Mouse (Mus musculus): ENCODE measurements at regions not wholly inside any gene's neighbourhood (a gene's known extent, or its start where the extent isn't known, plus 50 kb on each side); places are given as distances from the start of the nearest gene placed in this dataset.
"Not testable (repeated sequence)": the region's sequence is repeated elsewhere in the genome, so short reads cannot be mapped to it uniquely, and the experiment has no call there.

DNA sequence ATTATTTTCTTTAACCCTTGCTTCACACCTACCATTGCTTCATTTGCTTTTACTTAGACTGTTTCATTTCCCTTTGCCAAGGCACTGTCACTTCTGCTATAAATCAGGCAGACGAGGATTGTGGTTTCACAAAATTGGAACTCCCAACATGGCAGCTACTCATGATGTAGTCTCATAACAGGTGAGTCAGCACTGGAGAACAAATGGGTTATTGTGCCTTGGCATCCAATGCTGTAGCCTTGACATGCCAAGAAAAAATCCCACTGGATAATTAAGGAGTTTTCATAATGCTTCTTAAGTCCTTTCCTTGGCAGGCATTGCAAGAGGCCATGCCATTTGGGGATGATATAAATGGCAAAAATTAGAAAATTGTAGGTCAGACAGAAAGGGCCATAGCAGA lies 73.1 kb upstream of the Emcn start:
- no peak overlapping the region for H3K4me2 ChIP-seq (ENCODE audit: low read depth, low read length)
- no peak for DNase-seq (ENCODE audit: low spot score)
- H3K27ac ChIP-seq (replicated peaks; ENCODE audit: low read depth, low read length), result no peak overlapping the region

DNA sequence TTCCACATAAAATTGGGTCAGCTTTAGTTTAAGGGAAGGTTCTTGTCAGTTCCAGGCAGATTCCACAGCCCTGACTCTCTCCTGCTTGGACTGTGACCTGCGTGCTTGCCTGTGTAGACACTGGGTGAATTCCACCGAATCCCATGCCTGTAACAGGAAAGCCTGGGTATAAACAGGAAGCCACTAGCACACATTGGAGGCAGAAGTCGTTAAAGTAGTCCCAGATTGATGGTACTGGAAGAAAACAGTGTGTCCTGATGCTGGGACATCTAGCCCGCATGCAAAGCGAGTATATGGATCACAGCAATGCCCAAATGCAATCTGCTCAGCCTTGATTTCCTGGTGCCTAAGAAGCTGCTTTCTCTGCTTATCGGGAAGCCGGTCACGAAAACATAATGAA lies 65.4 kb upstream of the Emcn start:
- Histone ChIP-seq H3K4me2 (ENCODE audit: low read depth, low read length) (no peak overlapping the region), H3K9ac (replicated peaks; ENCODE audit: low read length) (no peak overlapping the region), H3K27me3 (ENCODE audit: control insufficient read depth, insufficient read depth, low read length) (no peaks in the 10 kb centered on the region), H3K27ac (replicated peaks; ENCODE audit: low read depth, low read length) (no peak overlapping the region), H3K4me3 (ENCODE audit: low read depth, low read length) (no peak overlapping the region), H3K36me3 (replicated peaks; ENCODE audit: control insufficient read depth, insufficient read depth, low read depth, low read length) (no peaks in the 10 kb centered on the region), H3K9me3 (replicated peaks; ENCODE audit: control insufficient read depth, low read length) (no peaks in the 10 kb centered on the region), H3K4me1 (ENCODE audit: control insufficient read depth, insufficient read depth, low read length) (no peaks in the 10 kb centered on the region)
- WGBS, result 79% methylated on average over 8 of the region's 8 CpGs
- ATAC-seq (replicated peaks; ENCODE audit: insufficient number of reproducible peaks, low FRiP score, low TSS enrichment, low read depth) (no peak), DNase-seq (ENCODE audit: low spot score) (no peak)

More for the DNA sequence above, 73.1 kb upstream of the Emcn start:
- no peaks in the 10 kb centered on the region for H3K4me1 ChIP-seq (ENCODE audit: control insufficient read depth, insufficient read depth, low read length)
- no peaks in the 10 kb centered on the region for H3K27me3 ChIP-seq (ENCODE audit: control insufficient read depth, insufficient read depth, low read length)
- ATAC-seq (replicated peaks; ENCODE audit: insufficient number of reproducible peaks, low FRiP score, low TSS enrichment, low read depth), result no peak
- H3K9me3 ChIP-seq (replicated peaks; ENCODE audit: control insufficient read depth, low read length), result no peaks in the 10 kb centered on the region
- no peak overlapping the region for H3K4me3 ChIP-seq (ENCODE audit: low read depth, low read length)
- H3K9ac ChIP-seq (replicated peaks; ENCODE audit: low read length), result no peak overlapping the region
- whole genome bisulfite sequencing, result 69% methylated on average over 1 of the region's 1 CpGs
- H3K36me3 ChIP-seq (replicated peaks; ENCODE audit: control insufficient read depth, insufficient read depth, low read depth, low read length), result no peaks in the 10 kb centered on the region

DNA sequence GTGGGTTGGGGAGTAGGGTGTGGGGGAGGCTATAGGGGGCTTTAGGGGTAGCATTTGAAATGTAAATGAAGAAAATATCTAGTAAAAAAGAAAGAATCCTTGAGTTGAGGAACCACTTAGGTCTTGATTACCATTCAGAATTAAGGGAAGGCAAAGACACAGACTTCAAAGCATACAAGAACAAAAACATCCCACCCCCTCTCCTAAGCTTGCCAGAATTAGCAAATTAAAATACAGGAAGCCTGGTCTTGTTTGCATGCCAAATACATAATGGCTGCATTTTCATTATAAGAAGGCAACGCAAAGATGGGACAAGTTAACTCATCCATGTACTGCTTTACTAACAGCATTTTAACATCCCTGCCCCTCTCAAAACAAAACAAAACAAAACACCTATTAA lies 61.6 kb upstream of the Emcn start:
- ATAC-seq (replicated peaks; ENCODE audit: insufficient number of reproducible peaks, low FRiP score, low TSS enrichment, low read depth), result no peak

DNA sequence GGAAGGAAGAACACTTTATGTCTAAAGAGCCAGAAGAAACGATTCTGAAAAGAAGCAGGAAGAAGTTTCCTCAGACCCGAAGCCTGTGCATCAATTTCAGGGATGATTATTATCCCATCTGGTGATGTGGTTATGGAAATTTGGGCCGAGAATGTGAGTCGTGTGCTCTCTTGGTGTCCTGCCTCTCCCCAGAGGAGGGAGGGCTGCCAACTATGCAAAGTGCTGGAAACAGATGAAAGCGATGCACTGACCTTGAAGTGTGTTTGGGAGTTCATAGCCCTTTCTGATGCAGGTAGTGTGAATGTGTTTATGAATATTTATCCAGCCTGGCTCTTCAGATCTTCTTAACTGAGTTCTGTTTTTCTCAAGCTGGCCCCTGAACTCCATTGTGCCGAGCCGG lies 59.8 kb upstream of the Emcn start:
- WGBS, result 78% methylated on average over 7 of the region's 7 CpGs
- H3K4me3 ChIP-seq (ENCODE audit: low read depth, low read length), result no peak overlapping the region

More for the DNA sequence above, 61.6 kb upstream of the Emcn start:
- no peak overlapping the region for H3K9ac ChIP-seq (replicated peaks; ENCODE audit: low read length)
- 76% methylated on average over 1 of the region's 1 CpGs for WGBS
- DNase-seq (ENCODE audit: low spot score), result no peak
- H3K4me3 ChIP-seq (ENCODE audit: low read depth, low read length), result no peak overlapping the region
- H3K4me1 ChIP-seq (ENCODE audit: control insufficient read depth, insufficient read depth, low read length), result no peaks in the 10 kb centered on the region
- no peaks in the 10 kb centered on the region for H3K36me3 ChIP-seq (replicated peaks; ENCODE audit: control insufficient read depth, insufficient read depth, low read depth, low read length)
- H3K9me3 ChIP-seq (replicated peaks; ENCODE audit: control insufficient read depth, low read length), result no peaks in the 10 kb centered on the region
- no peak overlapping the region for H3K27ac ChIP-seq (replicated peaks; ENCODE audit: low read depth, low read length)
- H3K4me2 ChIP-seq (ENCODE audit: low read depth, low read length), result no peak overlapping the region
- H3K27me3 ChIP-seq (ENCODE audit: control insufficient read depth, insufficient read depth, low read length), result no peaks in the 10 kb centered on the region

DNA sequence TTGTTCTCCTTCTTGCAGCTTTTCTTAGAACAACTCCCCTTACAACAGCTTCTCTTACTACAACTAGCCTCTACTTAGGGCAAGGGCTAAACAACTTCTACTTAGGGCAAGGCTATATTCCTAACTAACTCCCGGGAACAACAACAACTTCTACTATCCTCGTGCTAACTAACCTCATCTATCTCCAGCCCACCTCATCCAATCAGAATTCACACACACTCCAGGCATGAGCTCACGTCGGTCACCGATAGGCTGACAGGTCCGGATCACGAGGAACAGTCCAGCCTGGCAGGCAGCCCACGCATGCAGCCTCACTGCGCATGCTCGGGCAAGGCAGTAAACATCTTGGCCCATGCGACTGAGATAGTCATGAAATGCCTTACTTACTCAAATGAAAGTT lies 53.3 kb upstream of the Emcn start:
- not testable (repeated sequence) for H3K27ac ChIP-seq (replicated peaks; ENCODE audit: low read depth, low read length); H3K4me1 ChIP-seq (ENCODE audit: control insufficient read depth, insufficient read depth, low read length); DNase-seq (ENCODE audit: low spot score); H3K27me3 ChIP-seq (ENCODE audit: control insufficient read depth, insufficient read depth, low read length); H3K9ac ChIP-seq (replicated peaks; ENCODE audit: low read length); H3K9me3 ChIP-seq (replicated peaks; ENCODE audit: control insufficient read depth, low read length); H3K4me2 ChIP-seq (ENCODE audit: low read depth, low read length); H3K4me3 ChIP-seq (ENCODE audit: low read depth, low read length); ATAC-seq (replicated peaks; ENCODE audit: insufficient number of reproducible peaks, low FRiP score, low TSS enrichment, low read depth); H3K36me3 ChIP-seq (replicated peaks; ENCODE audit: control insufficient read depth, insufficient read depth, low read depth, low read length)
- 90% methylated on average over 11 of the region's 11 CpGs for WGBS

More for the DNA sequence above, 59.8 kb upstream of the Emcn start:
- no peaks in the 10 kb centered on the region for H3K9me3 ChIP-seq (replicated peaks; ENCODE audit: control insufficient read depth, low read length)
- H3K27ac ChIP-seq (replicated peaks; ENCODE audit: low read depth, low read length), result no peak overlapping the region
- no peaks in the 10 kb centered on the region for H3K27me3 ChIP-seq (ENCODE audit: control insufficient read depth, insufficient read depth, low read length)
- no peak overlapping the region for H3K9ac ChIP-seq (replicated peaks; ENCODE audit: low read length)
- no peak for DNase-seq (ENCODE audit: low spot score)
- H3K4me1 ChIP-seq (ENCODE audit: control insufficient read depth, insufficient read depth, low read length), result no peaks in the 10 kb centered on the region
- H3K4me2 ChIP-seq (ENCODE audit: low read depth, low read length), result no peak overlapping the region
- no peaks in the 10 kb centered on the region for H3K36me3 ChIP-seq (replicated peaks; ENCODE audit: control insufficient read depth, insufficient read depth, low read depth, low read length)
- no peak for ATAC-seq (replicated peaks; ENCODE audit: insufficient number of reproducible peaks, low FRiP score, low TSS enrichment, low read depth)

DNA sequence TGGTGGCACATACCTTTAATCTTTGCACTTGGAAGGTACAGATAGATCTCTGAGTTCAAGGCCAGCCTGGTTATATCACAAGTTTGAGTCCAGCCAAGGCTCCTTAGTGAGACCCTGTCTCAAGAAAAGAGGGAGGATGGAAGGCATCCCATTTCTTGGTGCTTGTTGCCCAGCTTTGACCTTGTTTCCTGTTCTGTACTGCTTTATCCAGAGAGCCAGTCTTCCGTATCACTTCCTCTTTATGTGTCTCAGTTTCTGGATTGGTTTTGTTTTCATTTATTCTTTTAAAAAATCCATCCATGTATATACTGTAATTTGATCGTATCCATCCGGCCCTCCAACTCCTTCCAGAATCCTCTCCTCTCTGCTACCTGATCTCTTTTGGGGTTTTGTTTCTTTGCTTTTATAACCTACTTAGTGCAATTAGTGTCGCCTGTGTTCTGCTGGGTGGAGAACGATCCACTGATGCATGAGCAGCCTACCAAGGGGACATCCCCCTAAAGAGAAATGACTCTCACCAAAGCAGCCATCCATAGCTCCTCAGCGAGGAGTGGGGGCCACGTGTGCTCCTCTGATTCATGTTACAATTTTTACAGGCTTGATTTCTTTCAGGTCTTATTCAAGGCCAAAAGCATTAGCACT lies 52.4 kb upstream of the Emcn start:
- Histone ChIP-seq H3K4me2 (ENCODE audit: low read depth, low read length) (no peak overlapping the region), H3K27me3 (ENCODE audit: control insufficient read depth, insufficient read depth, low read length) (no peaks in the 10 kb centered on the region), H3K4me3 (ENCODE audit: low read depth, low read length) (no peak overlapping the region), H3K9ac (replicated peaks; ENCODE audit: low read length) (no peak overlapping the region), H3K4me1 (ENCODE audit: control insufficient read depth, insufficient read depth, low read length) (no peaks in the 10 kb centered on the region), H3K9me3 (replicated peaks; ENCODE audit: control insufficient read depth, low read length) (no peaks in the 10 kb centered on the region), H3K36me3 (replicated peaks; ENCODE audit: control insufficient read depth, insufficient read depth, low read depth, low read length) (no peaks in the 10 kb centered on the region), H3K27ac (replicated peaks; ENCODE audit: low read depth, low read length) (no peak overlapping the region)
- WGBS, result 58% methylated on average over 7 of the region's 7 CpGs
- DNase-seq (ENCODE audit: low spot score) (no peak), ATAC-seq (replicated peaks; ENCODE audit: insufficient number of reproducible peaks, low FRiP score, low TSS enrichment, low read depth) (peak; percentile 18; the same call in 1 of the 2 replicates)

DNA sequence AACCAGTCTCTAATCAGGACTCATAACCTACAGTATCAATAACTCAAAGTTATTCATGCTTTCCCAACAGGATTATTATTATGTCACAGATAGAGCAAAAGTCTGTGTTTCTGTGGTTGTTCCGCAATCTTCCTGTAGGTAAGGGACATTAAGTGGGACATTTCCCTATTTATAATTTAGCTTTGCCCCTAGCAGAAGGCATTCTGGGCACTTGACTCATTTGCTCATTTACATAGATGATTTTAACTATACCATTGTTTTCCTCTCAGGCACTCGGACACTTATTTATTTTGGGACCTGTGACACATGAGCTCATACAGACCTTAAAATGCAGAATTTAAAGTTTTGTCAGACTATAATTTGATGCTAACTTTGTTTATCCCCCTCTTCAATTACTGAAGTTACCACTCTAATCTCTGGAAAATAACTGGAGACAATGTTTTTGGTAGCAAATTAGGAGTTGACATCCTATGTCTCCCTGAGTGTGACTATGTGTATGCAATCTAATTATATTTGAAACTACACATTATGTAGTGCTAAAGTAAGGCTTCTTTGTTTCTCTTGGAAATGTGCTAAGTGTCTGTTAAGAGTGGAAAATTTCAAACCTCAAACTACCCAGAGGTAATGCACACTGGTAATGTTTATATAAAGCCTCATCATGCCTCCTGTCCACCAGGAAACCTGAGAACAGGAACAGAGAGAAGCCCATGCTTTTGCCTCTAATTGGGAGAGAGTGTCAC lies 51.8 kb upstream of the Emcn start:
- no peak overlapping the region for H3K4me2 ChIP-seq (ENCODE audit: low read depth, low read length)
- no peaks in the 10 kb centered on the region for H3K36me3 ChIP-seq (replicated peaks; ENCODE audit: control insufficient read depth, insufficient read depth, low read depth, low read length)
- ATAC-seq (replicated peaks; ENCODE audit: insufficient number of reproducible peaks, low FRiP score, low TSS enrichment, low read depth), result no peak
- 80% methylated on average over 2 of the region's 2 CpGs for WGBS
- no peaks in the 10 kb centered on the region for H3K4me1 ChIP-seq (ENCODE audit: control insufficient read depth, insufficient read depth, low read length)
- no peak overlapping the region for H3K4me3 ChIP-seq (ENCODE audit: low read depth, low read length)
- no peaks in the 10 kb centered on the region for H3K9me3 ChIP-seq (replicated peaks; ENCODE audit: control insufficient read depth, low read length)
- H3K9ac ChIP-seq (replicated peaks; ENCODE audit: low read length), result no peak overlapping the region
- no peak for DNase-seq (ENCODE audit: low spot score)
- H3K27ac ChIP-seq (replicated peaks; ENCODE audit: low read depth, low read length), result no peak overlapping the region
- H3K27me3 ChIP-seq (ENCODE audit: control insufficient read depth, insufficient read depth, low read length), result no peaks in the 10 kb centered on the region

DNA sequence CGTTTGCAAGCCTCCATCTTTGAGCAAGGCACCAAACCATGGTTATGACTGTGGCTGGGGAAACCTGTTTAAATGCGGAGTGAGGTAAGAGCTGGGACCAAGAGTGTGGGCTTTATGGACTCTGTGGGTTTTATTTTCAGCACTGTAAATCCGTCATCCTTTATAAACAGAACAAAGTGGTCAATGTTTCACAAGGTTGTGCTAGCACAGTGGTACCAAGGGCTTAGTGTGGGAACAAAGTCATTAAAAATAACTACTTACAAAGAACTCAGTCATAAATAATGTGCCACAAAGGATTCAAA lies 51.2 kb upstream of the Emcn start:
- no peak for DNase-seq (ENCODE audit: low spot score)
- Histone ChIP-seq H3K27me3 (ENCODE audit: control insufficient read depth, insufficient read depth, low read length) (no peaks in the 10 kb centered on the region), H3K36me3 (replicated peaks; ENCODE audit: control insufficient read depth, insufficient read depth, low read depth, low read length) (no peaks in the 10 kb centered on the region), H3K9me3 (replicated peaks; ENCODE audit: control insufficient read depth, low read length) (no peaks in the 10 kb centered on the region), H3K27ac (replicated peaks; ENCODE audit: low read depth, low read length) (no peak overlapping the region), H3K4me3 (ENCODE audit: low read depth, low read length) (no peak overlapping the region), H3K4me2 (ENCODE audit: low read depth, low read length) (no peak overlapping the region), H3K9ac (replicated peaks; ENCODE audit: low read length) (no peak overlapping the region), H3K4me1 (ENCODE audit: control insufficient read depth, insufficient read depth, low read length) (no peaks in the 10 kb centered on the region)
- ATAC-seq (replicated peaks; ENCODE audit: insufficient number of reproducible peaks, low FRiP score, low TSS enrichment, low read depth), result no peak
- WGBS, result 69% methylated on average over 3 of the region's 3 CpGs

Data from embryonic facial prominence, embryonic 11.5 days (tissue).